Mouse (Mus musculus) heart, embryonic 16.5 days (tissue): ENCODE results near the gene Tmcc3. TPM values are rescaled to one million over a fixed set of nuclear protein-coding genes. Genes with fewer than 3 reads are reported as not detected.

Experiments used
- ATAC-seq: fragments of 200-750 bp; cut with Nextera tagmentation; replicated peaks from 2 replicates; pipeline ENCODE4 v1.8.0; 2017; ENCODE audit warnings: moderate number of reproducible peaks; ENCODE audit not compliant: insufficient read depth, low FRiP score; ENCODE audit errors: extremely low read depth
- H3K27ac ChIP-seq: fragments of 300-500 bp; sonication (generic); 2 replicates; pipeline ENCODE4 v1.5.1; 2014; ENCODE audit warnings: mild to moderate bottlenecking, low read length, control low read depth, moderate library complexity
- H3K27me3 ChIP-seq: fragments of 300-500 bp; sonication (generic); 2 replicates; pipeline ENCODE4 v1.6.1; 2014; ENCODE audit warnings: low read length, mixed read lengths; ENCODE audit not compliant: control insufficient read depth, insufficient read depth
- H3K36me3 ChIP-seq: fragments of 300-500 bp; sonication (generic); 2 replicates; pipeline ENCODE4 v1.6.1; 2014; ENCODE audit not compliant: control insufficient read depth, insufficient read depth
- H3K4me1 ChIP-seq: fragments of 300-500 bp; sonication (generic); 2 replicates; pipeline ENCODE4 v1.6.1; 2014; ENCODE audit warnings: low read length, mixed read lengths; ENCODE audit not compliant: control insufficient read depth, insufficient read depth
- H3K4me2 ChIP-seq: fragments of 300-500 bp; sonication (generic); 2 replicates; pipeline ENCODE4 v1.6.1; 2014; ENCODE audit warnings: low read depth, mild to moderate bottlenecking, control low read depth, low read length
- H3K4me3 ChIP-seq: fragments of 300-500 bp; sonication (generic); 2 replicates; pipeline ENCODE4 v1.5.1; 2014; ENCODE audit warnings: mild to moderate bottlenecking, control low read depth, low read length
- H3K9ac ChIP-seq: fragments of 300-500 bp; sonication (generic); 2 replicates; pipeline ENCODE4 v1.6.1; 2014; ENCODE audit warnings: low read length, control low read depth
- H3K9me3 ChIP-seq: fragments of 300-500 bp; sonication (generic); replicated peaks from 2 replicates; pipeline ENCODE4 v1.6.1; 2016; ENCODE audit warnings: low read length; ENCODE audit not compliant: control insufficient read depth
- WGBS: fragments of 180-500 bp; shearing (Covaris S2); extraction: QIAGEN DNeasy Blood & Tissue Kit; methylation state at CpG from one replicate; pipeline ENCODE4 v1.1.7; 2014; 5-methylcytosine and 5-hydroxymethylcytosine counted together
- polyA plus RNA-seq: library from polyadenylated mRNA; unstranded; fragments of >200 nt; fragmentation: Nextera tagmentation; extraction: Ambion mirVana; gene quantifications from 2 replicates; pipeline ENCODE4 v1.2.1, GENCODE M21; 2015

Gene Tmcc3
- 8.7 and 11.4 TPM in 2 replicates for polyA plus RNA-seq

DNA sequence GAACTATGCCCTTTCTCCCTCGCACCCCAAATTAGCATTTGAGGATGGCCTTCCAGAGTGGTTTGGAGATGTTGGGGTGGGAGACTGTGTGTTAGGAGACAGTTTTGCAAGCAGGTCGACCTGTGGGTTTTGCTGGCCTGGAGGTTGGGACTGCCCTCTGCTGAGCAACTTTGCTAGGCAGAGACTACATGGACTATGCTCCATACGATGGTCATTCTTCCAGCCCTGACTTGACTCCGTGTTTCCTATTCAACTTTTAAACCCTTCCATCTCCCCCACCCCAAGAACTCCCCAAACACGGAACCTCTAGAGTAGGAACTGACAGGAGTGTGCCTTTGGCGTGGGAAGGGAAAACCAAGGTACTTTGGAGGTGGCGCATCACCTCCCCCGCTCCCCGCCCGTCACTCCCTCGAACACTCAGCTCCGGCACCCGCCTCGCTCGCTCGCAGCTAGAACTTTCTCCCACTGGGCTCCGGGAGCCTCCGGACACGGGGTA lies at the start of gene Tmcc3:
Tmcc3 (plus strand) TSS at position 439 of the 496 bp plus-strand sequence.
- Histone ChIP-seq H3K9me3 (no peaks in the 10 kb centered on the region), H3K9ac (peak within 1 kb of the TSS; percentile 64), H3K4me1 (peaks cover 4% of the 10 kb centered on the region; the same call in 1 of the 2 replicates), H3K27ac (no peak within 1 kb of the TSS), H3K27me3 (peaks cover 5% of the 10 kb centered on the region), H3K4me3 (peak within 1 kb of the TSS; percentile 62), H3K36me3 (no peaks in the 10 kb centered on the region), H3K4me2 (peak within 1 kb of the TSS; percentile 97)
- ATAC-seq = no peak
- WGBS = 2% methylated on average over 19 of the region's 19 CpGs

- WGBS = 85% methylated on average over 13 of the region's 13 CpGs
- Histone ChIP-seq H3K27me3 (no peaks in the 10 kb centered on the region), H3K9me3 (no peaks in the 10 kb centered on the region), H3K27ac (no peak overlapping the region), H3K36me3 (no peaks in the 10 kb centered on the region), H3K4me1 (no peaks in the 10 kb centered on the region), H3K4me2 (no peak overlapping the region), H3K4me3 (no peak overlapping the region), H3K9ac (no peak overlapping the region)
- ATAC-seq = no peak
Observed at GRCm38 (mm10) chr10:94262646-94263045, 49.1 kb upstream of the Tmcc3 start.

DNA sequence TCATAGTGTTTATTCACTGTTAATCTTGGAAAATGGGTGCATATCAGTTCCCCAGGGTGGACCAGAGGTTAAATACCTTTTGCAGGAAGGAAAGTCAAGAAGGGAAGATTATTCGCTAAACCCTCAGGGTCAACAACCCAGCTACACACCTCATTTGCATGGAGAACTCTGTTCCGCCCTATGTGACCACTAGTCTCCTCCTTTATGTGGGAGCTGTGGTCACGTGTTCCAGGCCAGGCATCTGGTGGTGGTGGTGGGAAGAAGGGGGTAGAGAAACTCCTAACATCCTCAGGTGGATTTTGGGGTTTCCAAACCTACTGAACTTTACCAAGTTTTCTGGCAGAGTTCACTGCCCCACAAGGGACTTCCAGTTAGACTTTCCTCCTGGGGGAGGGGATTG lies 48.5 kb upstream of the Tmcc3 start:
- H3K27me3 ChIP-seq = no peaks in the 10 kb centered on the region
- no peak overlapping the region for H3K27ac ChIP-seq
- no peak overlapping the region for H3K9ac ChIP-seq
- no peak for ATAC-seq
- H3K4me3 ChIP-seq = no peak overlapping the region
- no peak overlapping the region for H3K4me2 ChIP-seq
- WGBS = 87% methylated on average over 3 of the region's 3 CpGs
- no peaks in the 10 kb centered on the region for H3K36me3 ChIP-seq
- H3K4me1 ChIP-seq = no peaks in the 10 kb centered on the region
- no peaks in the 10 kb centered on the region for H3K9me3 ChIP-seq

GRCm38 (mm10) chr10:94265656-94266542 lies 45.9 kb upstream of the Tmcc3 start:
- Histone ChIP-seq H3K4me3 (no peak overlapping the region), H3K27ac (no peak overlapping the region), H3K4me1 (no peaks in the 10 kb centered on the region), H3K27me3 (no peaks in the 10 kb centered on the region), H3K9ac (no peak overlapping the region), H3K36me3 (no peaks in the 10 kb centered on the region), H3K9me3 (no peaks in the 10 kb centered on the region; the same call in 1 of the 2 replicates), H3K4me2 (no peak overlapping the region)
- ATAC-seq = no peak
- 73% methylated on average over 17 of the region's 17 CpGs for WGBS

- no peak overlapping the region for H3K4me3 ChIP-seq
- no peaks in the 10 kb centered on the region for H3K9me3 ChIP-seq
- H3K4me1 ChIP-seq = no peaks in the 10 kb centered on the region
- no peak overlapping the region for H3K27ac ChIP-seq
- H3K4me2 ChIP-seq = no peak overlapping the region
- no peak overlapping the region for H3K9ac ChIP-seq
- no peaks in the 10 kb centered on the region for H3K36me3 ChIP-seq
- 30% methylated on average over 3 of the region's 3 CpGs for WGBS
- ATAC-seq = no peak
- H3K27me3 ChIP-seq = no peaks in the 10 kb centered on the region
Observed at GRCm38 (mm10) chr10:94275321-94275720, 36.4 kb upstream of the Tmcc3 start.

- no peak for ATAC-seq
- H3K4me3 ChIP-seq = no peak overlapping the region
- no peaks in the 10 kb centered on the region for H3K36me3 ChIP-seq
- no peak overlapping the region for H3K9ac ChIP-seq
- WGBS = 58% methylated on average over 2 of the region's 2 CpGs
- no peaks in the 10 kb centered on the region for H3K27me3 ChIP-seq
- H3K4me2 ChIP-seq = no peak overlapping the region
- no peak overlapping the region for H3K27ac ChIP-seq
- H3K4me1 ChIP-seq = no peaks in the 10 kb centered on the region
- no peaks in the 10 kb centered on the region for H3K9me3 ChIP-seq
Observed at GRCm38 (mm10) chr10:94276511-94276910, 35.2 kb upstream of the Tmcc3 start.

GRCm38 (mm10) chr10:94282179-94282578 lies 29.6 kb upstream of the Tmcc3 start:
- no peak overlapping the region for H3K9ac ChIP-seq
- WGBS = 85% methylated on average over 8 of the region's 8 CpGs
- no peaks in the 10 kb centered on the region for H3K4me1 ChIP-seq
- H3K27ac ChIP-seq = no peak overlapping the region
- no peak overlapping the region for H3K4me3 ChIP-seq
- no peaks in the 10 kb centered on the region for H3K9me3 ChIP-seq
- H3K4me2 ChIP-seq = no peak overlapping the region
- H3K36me3 ChIP-seq = no peaks in the 10 kb centered on the region
- no peaks in the 10 kb centered on the region for H3K27me3 ChIP-seq
- ATAC-seq = no peak

GRCm38 (mm10) chr10:94282797-94283196 lies 29.0 kb upstream of the Tmcc3 start:
- no peak for ATAC-seq
- WGBS = 71% methylated on average over 7 of the region's 7 CpGs
- no peaks in the 10 kb centered on the region for H3K4me1 ChIP-seq
- H3K27ac ChIP-seq = no peak overlapping the region
- H3K4me2 ChIP-seq = no peak overlapping the region
- H3K4me3 ChIP-seq = no peak overlapping the region
- no peaks in the 10 kb centered on the region for H3K36me3 ChIP-seq
- H3K9ac ChIP-seq = no peak overlapping the region
- H3K27me3 ChIP-seq = no peaks in the 10 kb centered on the region
- H3K9me3 ChIP-seq = no peaks in the 10 kb centered on the region

DNA sequence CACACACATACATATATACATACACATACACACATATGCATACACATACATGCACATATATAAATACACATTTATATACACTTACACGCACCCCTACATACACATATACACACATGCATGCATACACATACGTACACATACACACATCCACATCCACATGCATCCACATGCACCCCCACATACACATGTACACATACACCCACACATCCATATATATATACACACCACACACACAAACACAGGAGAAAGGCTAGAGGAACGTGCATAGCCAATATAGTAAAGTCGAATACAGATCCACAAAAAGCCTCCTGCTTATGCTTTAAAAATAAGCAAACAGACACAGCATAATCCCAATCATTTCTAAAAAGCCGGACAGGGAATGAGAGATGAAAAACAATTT lies 17.3 kb upstream of the Tmcc3 start:
- H3K27ac ChIP-seq = no peak overlapping the region
- 88% methylated on average over 5 of the region's 5 CpGs for WGBS
- H3K9me3 ChIP-seq = no peaks in the 10 kb centered on the region
- 0 out of 2 replicates have a peak, but pooled peaks cover 2% of the 10 kb centered on the region for H3K27me3 ChIP-seq
- ATAC-seq = no peak
- no peak overlapping the region for H3K4me3 ChIP-seq
- H3K4me2 ChIP-seq = no peak overlapping the region
- no peaks in the 10 kb centered on the region for H3K4me1 ChIP-seq
- H3K9ac ChIP-seq = no peak overlapping the region
- H3K36me3 ChIP-seq = no peaks in the 10 kb centered on the region
